Mouse (Mus musculus): Measurements from ENCODE around the gene Col12a1.

DNA sequence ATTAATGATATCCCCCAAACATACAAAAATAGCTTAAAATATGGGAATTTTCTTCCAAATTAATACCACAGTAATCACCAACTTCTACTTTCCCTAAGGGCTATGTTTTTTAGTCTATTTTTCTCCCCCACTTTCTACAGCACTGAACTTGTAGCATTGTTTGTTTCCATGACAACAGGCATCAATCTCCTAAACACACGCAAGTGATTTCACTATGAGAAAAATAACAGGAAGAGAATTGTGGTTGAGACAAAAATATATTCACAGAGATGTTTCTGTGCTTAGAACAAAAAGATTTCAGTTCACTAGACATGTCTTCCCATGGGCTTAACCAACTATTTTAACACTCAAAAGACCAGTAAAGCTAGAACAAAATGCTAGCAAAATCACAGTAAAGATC, 32.6 kb downstream of the Col12a1 start:
- TF ChIP-seq CTCF (IDR thresholded peaks at IDR 0.05; ENCODE audit: insufficient read depth, low read length) (no peak), POLR2A (IDR thresholded peaks at IDR 0.05; ENCODE audit: borderline replicate concordance, extremely low read depth, low read depth, low read length) (no peak)
